Mouse (Mus musculus) midbrain, embryonic 13.5 days (tissue): ENCODE results near the gene Ssr2. TPM values are rescaled to one million over a fixed set of nuclear protein-coding genes. Genes with fewer than 3 reads are reported as not detected.

Experiments
- ATAC-seq: fragments of 200-750 bp; cut with Nextera tagmentation; 2 replicates; pipeline ENCODE4 v1.8.0; 2017; ENCODE audit warnings: mild to moderate bottlenecking, moderate TSS enrichment, moderate library complexity
- H3K27ac ChIP-seq: fragments of 300-500 bp; sonication (generic); 2 replicates; pipeline ENCODE4 v1.5.1; 2015; ENCODE audit warnings: inconsistent platforms, mild to moderate bottlenecking, moderate library complexity
- H3K27me3 ChIP-seq: fragments of 300-500 bp; sonication (generic); 2 replicates; pipeline ENCODE4 v1.6.1; 2015; ENCODE audit warnings: mild to moderate bottlenecking, inconsistent platforms
- H3K36me3 ChIP-seq: fragments of 300-500 bp; sonication (generic); 2 replicates; pipeline ENCODE4 v1.6.1; 2015; ENCODE audit warnings: mild to moderate bottlenecking, inconsistent platforms
- H3K4me1 ChIP-seq: fragments of 300-500 bp; sonication (generic); replicated peaks from 2 replicates; pipeline ENCODE4 v1.6.1; 2015; ENCODE audit warnings: inconsistent platforms
- H3K4me2 ChIP-seq: fragments of 300-500 bp; sonication (generic); replicated peaks from 2 replicates; pipeline ENCODE4 v1.6.1; 2015; ENCODE audit warnings: moderate library complexity, mild to moderate bottlenecking, inconsistent platforms
- H3K4me3 ChIP-seq: fragments of 300-500 bp; sonication (generic); replicated peaks from 2 replicates; pipeline ENCODE4 v1.5.1; 2015; ENCODE audit warnings: mild to moderate bottlenecking, inconsistent platforms
- H3K9ac ChIP-seq: fragments of 300-500 bp; sonication (generic); replicated peaks from 2 replicates; pipeline ENCODE4 v1.6.1; 2015; ENCODE audit warnings: mild to moderate bottlenecking, inconsistent platforms
- H3K9me3 ChIP-seq: fragments of 300-500 bp; sonication (generic); 2 replicates; pipeline ENCODE4 v1.6.1; 2016; ENCODE audit warnings: mild to moderate bottlenecking, inconsistent platforms
- WGBS: fragments of 180-500 bp; shearing (Covaris S2); methylation state at CpG from one replicate; pipeline ENCODE4 v1.1.7; 2015; 5-methylcytosine and 5-hydroxymethylcytosine counted together
- microRNA counts: library from miRNA; unstranded; fragments of <30 nt; microRNA quantifications from one replicate; lab custom pipeline; 2016
- microRNA-seq: library from miRNA; unstranded; fragments of <30 nt; microRNA quantifications from one replicate; pipeline ENCODE4, GENCODE M21; 2016
- polyA plus RNA-seq: library from polyadenylated mRNA; unstranded; fragments of >200 nt; fragmentation: Nextera tagmentation; extraction: Ambion mirVana; gene quantifications from 2 replicates; pipeline ENCODE4 v1.2.1, GENCODE M21; 2015

The Ssr2 gene
- polyA plus RNA-seq, 1 experiment from 2014 or later = 148 TPM

- WGBS = 94% methylated on average over 10 of the region's 10 CpGs
- ATAC-seq = no peak
- Histone ChIP-seq H3K4me3 (no peak overlapping the region), H3K27me3 (no peaks in the 10 kb centered on the region), H3K9ac (no peak overlapping the region), H3K9me3 (no peaks in the 10 kb centered on the region), H3K4me2 (no peak overlapping the region), H3K4me1 (peaks cover 27% of the 10 kb centered on the region), H3K36me3 (peaks cover 89% of the 10 kb centered on the region), H3K27ac (no peak overlapping the region)
Observed at GRCm38 (mm10) chr3:88633056-88633455, 57.4 kb downstream of the Ssr2 start.

GRCm38 (mm10) chr3:88635506-88636275 is 60.0 kb downstream of the Ssr2 start:
- H3K9ac ChIP-seq = no peak overlapping the region
- H3K4me2 ChIP-seq = no peak overlapping the region
- H3K4me3 ChIP-seq = no peak overlapping the region
- no peaks in the 10 kb centered on the region for H3K27me3 ChIP-seq
- H3K9me3 ChIP-seq = no peaks in the 10 kb centered on the region
- WGBS = 94% methylated on average over 19 of the region's 19 CpGs
- H3K4me1 ChIP-seq = 0 out of 2 replicates have a peak, but pooled peaks cover 4% of the 10 kb centered on the region
- no peak for ATAC-seq
- peaks cover 94% of the 10 kb centered on the region for H3K36me3 ChIP-seq
- no peak overlapping the region for H3K27ac ChIP-seq

DNA sequence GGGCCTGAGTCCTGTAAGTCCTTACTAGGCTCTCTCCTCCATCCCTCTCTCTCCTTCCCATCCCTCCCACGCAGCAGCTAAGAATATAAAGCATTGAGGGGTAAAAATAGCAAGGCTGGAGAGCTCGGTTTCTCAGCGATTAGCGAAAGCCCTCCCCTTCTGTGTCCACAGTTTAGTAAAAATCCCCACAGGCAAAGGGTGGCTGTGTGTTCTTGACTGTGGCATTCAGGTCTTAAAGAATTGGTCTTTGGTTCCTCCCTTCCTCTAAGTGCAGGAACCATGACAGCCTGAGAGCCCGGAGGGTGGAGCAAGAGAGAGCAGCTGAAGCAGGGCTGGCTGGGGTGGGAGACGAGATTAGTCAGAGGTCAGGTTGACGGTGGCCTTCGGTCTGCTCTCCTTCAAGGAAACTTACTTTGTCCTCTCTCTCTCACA is 60.9 kb downstream of the Ssr2 start:
- H3K4me2 ChIP-seq = no peak overlapping the region
- H3K9me3 ChIP-seq = no peaks in the 10 kb centered on the region
- no peak overlapping the region for H3K27ac ChIP-seq
- H3K36me3 ChIP-seq = peaks cover 93% of the 10 kb centered on the region
- H3K4me3 ChIP-seq = no peak overlapping the region
- H3K9ac ChIP-seq = no peak overlapping the region
- H3K4me1 ChIP-seq = no peaks in the 10 kb centered on the region
- no peaks in the 10 kb centered on the region for H3K27me3 ChIP-seq
- 94% methylated on average over 8 of the region's 8 CpGs for WGBS
- ATAC-seq = no peak

DNA sequence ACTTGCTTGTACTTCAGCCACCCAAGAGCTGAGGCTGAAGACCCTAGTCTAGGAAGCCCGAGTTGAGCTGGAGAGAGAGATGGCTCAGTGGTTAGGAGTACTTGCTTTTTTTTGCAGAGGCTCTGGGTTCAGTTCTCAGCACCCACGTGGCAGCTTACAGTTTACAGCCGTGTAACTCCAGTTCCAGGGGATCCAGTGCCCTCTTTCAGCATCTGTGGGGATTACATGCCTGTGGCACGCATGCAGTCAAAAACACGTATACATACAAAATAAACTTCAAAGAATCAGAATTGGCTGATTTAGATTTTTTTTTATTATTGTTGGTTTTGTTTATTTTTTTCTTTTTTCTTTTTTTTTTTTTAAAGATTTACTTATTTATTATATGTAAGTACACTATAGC is 61.5 kb downstream of the Ssr2 start:
- Histone ChIP-seq H3K36me3 (peaks cover 93% of the 10 kb centered on the region), H3K9me3 (no peaks in the 10 kb centered on the region), H3K27ac (no peak overlapping the region), H3K4me1 (no peaks in the 10 kb centered on the region), H3K9ac (no peak overlapping the region), H3K4me3 (no peak overlapping the region), H3K4me2 (no peak overlapping the region), H3K27me3 (no peaks in the 10 kb centered on the region)
- no peak for ATAC-seq
- WGBS = 97% methylated on average over 5 of the region's 5 CpGs

MicroRNAs within 50 kb of the gene (microRNA counts, 519-probe panel; counts per million panel counts)
- 110 counts per million, percentile 56 among the panel's probes with 10 or more counts for microRNA mmu-miR-1905 (lab: Ali Mortazavi, UCI)

Small RNA genes within 50 kb of the gene (microRNA-seq; reads per million reads assigned to microRNA genes)
- not detected for gene Mir1905

Other genes starting within 250 kb of the Ssr2 start
- gene Tmem79, start 239.7 kb upstream of the Ssr2 start, polyA plus RNA-seq = 0.66 and 2.0 TPM in 2 replicates
- 70.1 and 78.3 TPM in 2 replicates for gene Smg5, start 239.6 kb upstream of the Ssr2 start, polyA plus RNA-seq
- gene Paqr6, start 211.3 kb upstream of the Ssr2 start, polyA plus RNA-seq = 0.77 and 1.0 TPM in 2 replicates
- not detected in 2 replicates for gene Bglap3, start 203.1 kb upstream of the Ssr2 start, polyA plus RNA-seq
- gene Bglap2, start 197.2 kb upstream of the Ssr2 start, polyA plus RNA-seq = not detected in 2 replicates
- not detected in 2 replicates for gene Bglap, start 191.4 kb upstream of the Ssr2 start, polyA plus RNA-seq
- gene Pmf1, start 165.5 kb upstream of the Ssr2 start, polyA plus RNA-seq = 51.7 and 56.8 TPM in 2 replicates
- 28.7 and 29.7 TPM in 2 replicates for gene Slc25a44, start 150.7 kb upstream of the Ssr2 start, polyA plus RNA-seq
- 28.8 and 31.1 TPM in 2 replicates for gene Sema4a, start 114.7 kb upstream of the Ssr2 start, polyA plus RNA-seq
- gene Lmna, start 65.9 kb upstream of the Ssr2 start, polyA plus RNA-seq = 21.4 and 23.4 TPM in 2 replicates
- gene Mex3a, start 43.5 kb upstream of the Ssr2 start, polyA plus RNA-seq = 49.5 and 51.5 TPM in 2 replicates
- gene Rab25, start 27.6 kb upstream of the Ssr2 start, polyA plus RNA-seq = not detected in 2 replicates
- 181 and 182 TPM in 2 replicates for gene Lamtor2, start 22.8 kb upstream of the Ssr2 start, polyA plus RNA-seq
- 39.1 and 46.7 TPM in 2 replicates for gene Ubqln4, start 22.1 kb upstream of the Ssr2 start, polyA plus RNA-seq
- 163 and 175 TPM in 2 replicates for gene Arhgef2, start 30.1 kb downstream of the Ssr2 start, polyA plus RNA-seq
- not detected in 2 replicates for gene Rxfp4, start 77.3 kb downstream of the Ssr2 start, polyA plus RNA-seq
- 102 and 105 TPM in 2 replicates for gene Khdc4, start 109.9 kb downstream of the Ssr2 start, polyA plus RNA-seq
- 51.1 and 52.1 TPM in 2 replicates for gene Rit1, start 141.0 kb downstream of the Ssr2 start, polyA plus RNA-seq
- 200 and 211 TPM in 2 replicates for gene Syt11, start 199.3 kb downstream of the Ssr2 start, polyA plus RNA-seq